Mouse (Mus musculus): ENCODE results near the gene Gm20662. TPM values are rescaled to one million over a fixed set of nuclear protein-coding genes. Genes with fewer than 3 reads are reported as not detected.

Gene Gm20662
- polyA plus RNA-seq, 1 experiment = 6.9 TPM

- no peak for TF ChIP-seq POLR2A (IDR thresholded peaks at IDR 0.05; ENCODE audit: borderline replicate concordance, insufficient read depth, low read length)
- no peaks in the 10 kb centered on the region for H3K27me3 ChIP-seq (ENCODE audit: control insufficient read depth, insufficient read depth, low read length)
- WGBS = 94% methylated on average over 10 of the region's 10 CpGs
- no peak overlapping the region for H3K27ac ChIP-seq (ENCODE audit: insufficient read depth, low read length)
- no peaks in the 10 kb centered on the region for H3K4me1 ChIP-seq (ENCODE audit: control insufficient read depth, insufficient read depth, low read length)
- H3K4me3 ChIP-seq (replicated peaks; ENCODE audit: insufficient read depth, low read depth, low read length) = no peak overlapping the region
- no peak for DNase-seq
These were observed 29.5 kb upstream of the Gm20662 start for GRCm38 (mm10) chr9:107966676-107967075.

- 84% methylated on average over 6 of the region's 6 CpGs for WGBS
- Histone ChIP-seq H3K27me3 (ENCODE audit: control insufficient read depth, insufficient read depth, low read length) (no peaks in the 10 kb centered on the region), H3K4me3 (replicated peaks; ENCODE audit: insufficient read depth, low read depth, low read length) (no peak overlapping the region), H3K27ac (ENCODE audit: insufficient read depth, low read length) (no peak overlapping the region), H3K4me1 (ENCODE audit: control insufficient read depth, insufficient read depth, low read length) (no peaks in the 10 kb centered on the region)
- TF ChIP-seq POLR2A (IDR thresholded peaks at IDR 0.05; ENCODE audit: borderline replicate concordance, insufficient read depth, low read length) (no peak), CTCF (IDR thresholded peaks at IDR 0.05; ENCODE audit: borderline replicate concordance, insufficient read depth, low read depth, low read length) (no peak)
- no peak for DNase-seq
These were observed 28.7 kb upstream of the Gm20662 start for GRCm38 (mm10) chr9:107967437-107967836.

GRCm38 (mm10) chr9:107968531-107968930, 27.6 kb upstream of the Gm20662 start:
- 95% methylated on average over 7 of the region's 7 CpGs for WGBS
- no peak for DNase-seq
- Histone ChIP-seq H3K4me3 (replicated peaks; ENCODE audit: insufficient read depth, low read depth, low read length) (no peak overlapping the region), H3K27ac (ENCODE audit: insufficient read depth, low read length) (no peak overlapping the region), H3K27me3 (ENCODE audit: control insufficient read depth, insufficient read depth, low read length) (no peaks in the 10 kb centered on the region), H3K4me1 (ENCODE audit: control insufficient read depth, insufficient read depth, low read length) (no peaks in the 10 kb centered on the region)
- TF ChIP-seq CTCF (IDR thresholded peaks at IDR 0.05; ENCODE audit: borderline replicate concordance, insufficient read depth, low read depth, low read length) (no peak), POLR2A (IDR thresholded peaks at IDR 0.05; ENCODE audit: borderline replicate concordance, insufficient read depth, low read length) (no peak)

- whole genome bisulfite sequencing = 75% methylated on average over 5 of the region's 5 CpGs
- Histone ChIP-seq H3K4me3 (replicated peaks; ENCODE audit: insufficient read depth, low read depth, low read length) (no peak overlapping the region), H3K4me1 (ENCODE audit: control insufficient read depth, insufficient read depth, low read length) (no peaks in the 10 kb centered on the region), H3K27ac (ENCODE audit: insufficient read depth, low read length) (no peak overlapping the region), H3K27me3 (ENCODE audit: control insufficient read depth, insufficient read depth, low read length) (no peaks in the 10 kb centered on the region)
- no peak for TF ChIP-seq POLR2A (IDR thresholded peaks at IDR 0.05; ENCODE audit: borderline replicate concordance, insufficient read depth, low read length)
- TF ChIP-seq CTCF (IDR thresholded peaks at IDR 0.05; ENCODE audit: borderline replicate concordance, insufficient read depth, low read depth, low read length) = no peak
- DNase-seq = no peak
These were observed 25.8 kb upstream of the Gm20662 start for GRCm38 (mm10) chr9:107970311-107970710.

GRCm38 (mm10) chr9:107971690-107972541, 24.2 kb upstream of the Gm20662 start:
- 67% methylated on average over 8 of the region's 8 CpGs for WGBS
- DNase-seq = no peak
- no peak for TF ChIP-seq POLR2A (IDR thresholded peaks at IDR 0.05; ENCODE audit: borderline replicate concordance, insufficient read depth, low read length)
- no peaks in the 10 kb centered on the region for H3K4me1 ChIP-seq (ENCODE audit: control insufficient read depth, insufficient read depth, low read length)
- H3K27me3 ChIP-seq (ENCODE audit: control insufficient read depth, insufficient read depth, low read length) = no peaks in the 10 kb centered on the region
- H3K4me3 ChIP-seq (replicated peaks; ENCODE audit: insufficient read depth, low read depth, low read length) = no peak overlapping the region
- H3K27ac ChIP-seq (ENCODE audit: insufficient read depth, low read length) = no peak overlapping the region

- no peak for TF ChIP-seq POLR2A (IDR thresholded peaks at IDR 0.05; ENCODE audit: borderline replicate concordance, insufficient read depth, low read length)
- no peak for TF ChIP-seq CTCF (IDR thresholded peaks at IDR 0.05; ENCODE audit: borderline replicate concordance, insufficient read depth, low read depth, low read length)
- no peak for DNase-seq
- WGBS = 81% methylated on average over 10 of the region's 10 CpGs
- Histone ChIP-seq H3K4me3 (replicated peaks; ENCODE audit: insufficient read depth, low read depth, low read length) (no peak overlapping the region), H3K27ac (ENCODE audit: insufficient read depth, low read length) (no peak overlapping the region), H3K4me1 (ENCODE audit: control insufficient read depth, insufficient read depth, low read length) (no peaks in the 10 kb centered on the region), H3K27me3 (ENCODE audit: control insufficient read depth, insufficient read depth, low read length) (no peaks in the 10 kb centered on the region)
These were observed 21.5 kb upstream of the Gm20662 start for GRCm38 (mm10) chr9:107974491-107975171.

GRCm38 (mm10) chr9:107975399-107976386, 20.5 kb upstream of the Gm20662 start, which contains the start of gene Uba7:
Gene Uba7, plus strand, starts transcription at chr9:107975505.
- Histone ChIP-seq H3K4me3 (replicated peaks; ENCODE audit: insufficient read depth, low read depth, low read length) (no peak within 1 kb of the TSS), H3K4me1 (ENCODE audit: control insufficient read depth, insufficient read depth, low read length) (no peaks in the 10 kb centered on the region), H3K27me3 (ENCODE audit: control insufficient read depth, insufficient read depth, low read length) (no peaks in the 10 kb centered on the region), H3K27ac (ENCODE audit: insufficient read depth, low read length) (no peak within 1 kb of the TSS)
- DNase-seq = no peak
- WGBS = 76% methylated on average over 12 of the region's 12 CpGs
- TF ChIP-seq POLR2A (IDR thresholded peaks at IDR 0.05; ENCODE audit: borderline replicate concordance, insufficient read depth, low read length) (no peak), CTCF (IDR thresholded peaks at IDR 0.05; ENCODE audit: borderline replicate concordance, insufficient read depth, low read depth, low read length) (no peak)
